Mouse (Mus musculus): Measurements from ENCODE around the gene Fbxw4. TPM values are rescaled to one million over a fixed set of nuclear protein-coding genes. Genes with fewer than 3 reads are reported as not detected.

The Fbxw4 gene
- polyA plus RNA-seq, 1 experiment = 145 TPM

DNA sequence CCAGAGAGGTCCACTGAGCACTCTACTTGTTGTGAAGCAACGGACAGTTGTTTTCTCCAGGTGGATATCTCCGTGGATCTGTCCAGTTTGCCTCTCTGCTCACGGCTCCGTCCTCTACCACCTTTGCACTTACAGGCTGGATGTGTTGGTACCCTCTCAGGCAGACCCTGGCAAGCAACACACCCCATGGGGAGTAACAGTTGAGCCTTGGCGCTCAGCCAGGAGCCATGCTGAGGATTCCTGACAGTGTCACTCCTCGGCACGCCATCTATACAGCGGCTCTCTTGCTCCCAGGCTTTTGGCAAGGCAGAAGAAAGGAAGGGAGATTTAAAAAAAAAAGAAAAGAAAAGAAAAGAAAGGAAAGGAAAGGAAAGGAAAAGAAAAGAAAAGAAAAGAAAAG is 45.7 kb downstream of the Fbxw4 start:
- Histone ChIP-seq H3K27me3 (ENCODE audit: control insufficient read depth, insufficient read depth, low read length) (no peaks in the 10 kb centered on the region), H3K4me3 (ENCODE audit: control insufficient read depth, insufficient read depth, low read length) (no peak overlapping the region), H3K27ac (ENCODE audit: control insufficient read depth, insufficient read depth, low read length) (no peak overlapping the region), H3K36me3 (ENCODE audit: control insufficient read depth, insufficient read depth, low read length) (no peaks in the 10 kb centered on the region), H3K4me1 (replicated peaks; ENCODE audit: control insufficient read depth, insufficient read depth, low read length) (peaks cover 11% of the 10 kb centered on the region)
- DNase-seq = no peak
- TF ChIP-seq CTCF (IDR thresholded peaks at IDR 0.05; ENCODE audit: borderline replicate concordance, control insufficient read depth, extremely low read depth, insufficient read depth, low read length, poor library complexity) (no peak), POLR2A (IDR thresholded peaks at IDR 0.05; ENCODE audit: control insufficient read depth, extremely low read depth, insufficient read depth, low read length, poor library complexity) (no peak)
- WGBS = 96% methylated on average over 8 of the region's 8 CpGs

DNA sequence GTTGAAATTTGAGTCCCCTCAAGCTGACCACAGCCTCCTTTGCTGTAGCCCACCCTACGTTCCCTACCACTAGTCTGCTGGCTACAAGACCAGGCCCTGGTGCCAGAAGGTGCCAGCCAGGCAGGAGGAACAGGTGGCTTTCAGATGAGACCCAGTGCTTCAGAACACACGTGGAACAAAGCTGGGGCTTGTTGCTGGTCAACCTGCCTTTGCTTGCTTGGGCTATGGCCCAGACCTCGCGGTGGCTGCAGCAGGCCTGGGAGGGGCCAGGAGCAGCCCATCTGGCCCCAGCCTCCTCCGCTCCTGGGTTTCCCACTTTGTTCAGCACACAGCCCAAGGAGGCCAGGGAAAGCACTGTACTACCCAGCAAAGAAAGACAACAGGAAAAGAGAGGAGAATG is 49.3 kb downstream of the Fbxw4 start:
- no peak for TF ChIP-seq CTCF (IDR thresholded peaks at IDR 0.05; ENCODE audit: borderline replicate concordance, control insufficient read depth, extremely low read depth, insufficient read depth, low read length, poor library complexity)
- TF ChIP-seq POLR2A (IDR thresholded peaks at IDR 0.05; ENCODE audit: control insufficient read depth, extremely low read depth, insufficient read depth, low read length, poor library complexity) = no peak
- 84% methylated on average over 5 of the region's 5 CpGs for WGBS
- H3K4me1 ChIP-seq (replicated peaks; ENCODE audit: control insufficient read depth, insufficient read depth, low read length) = peaks cover 15% of the 10 kb centered on the region
- DNase-seq = no peak
- no peaks in the 10 kb centered on the region for H3K36me3 ChIP-seq (ENCODE audit: control insufficient read depth, insufficient read depth, low read length)
- H3K4me3 ChIP-seq (ENCODE audit: control insufficient read depth, insufficient read depth, low read length) = no peak overlapping the region
- H3K27me3 ChIP-seq (ENCODE audit: control insufficient read depth, insufficient read depth, low read length) = no peaks in the 10 kb centered on the region
- H3K27ac ChIP-seq (ENCODE audit: control insufficient read depth, insufficient read depth, low read length) = no peak overlapping the region

DNA sequence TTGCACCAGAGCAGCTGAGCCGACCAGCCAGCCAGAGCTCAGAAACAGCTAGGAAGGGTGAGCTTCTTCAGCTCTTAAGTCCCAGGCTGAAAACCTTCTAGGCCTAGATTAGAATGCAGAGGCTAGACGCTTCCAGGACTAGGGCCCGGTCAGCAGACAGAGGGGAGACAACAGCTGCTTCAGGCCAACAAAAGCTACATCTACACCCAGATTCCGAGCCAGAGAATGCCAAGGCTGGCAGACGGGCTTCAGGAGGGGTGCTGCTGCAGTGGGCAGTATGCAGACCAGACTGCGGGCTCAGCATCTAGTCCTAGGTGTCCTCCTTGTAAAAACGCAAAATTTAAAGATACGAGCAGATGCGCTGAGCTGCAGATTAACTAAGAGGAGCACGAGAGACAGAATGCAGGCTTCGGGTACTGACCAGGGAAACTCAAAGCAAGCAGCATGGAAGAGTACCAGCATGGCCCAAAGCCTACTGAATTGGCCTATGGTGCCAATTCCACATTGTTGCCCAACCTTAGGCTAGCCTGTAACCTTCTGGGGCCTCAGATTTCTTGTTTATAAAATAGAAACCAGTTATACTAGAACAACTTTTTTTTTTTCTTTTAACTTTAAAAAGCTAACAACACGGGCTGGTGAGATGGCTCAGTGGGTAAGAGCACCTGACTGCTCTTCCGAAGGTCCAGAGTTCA is 51.3 kb downstream of the Fbxw4 start:
- Histone ChIP-seq H3K4me3 (ENCODE audit: control insufficient read depth, insufficient read depth, low read length) (no peak overlapping the region), H3K4me1 (replicated peaks; ENCODE audit: control insufficient read depth, insufficient read depth, low read length) (peaks cover 4% of the 10 kb centered on the region; the same call in 1 of the 2 replicates), H3K36me3 (ENCODE audit: control insufficient read depth, insufficient read depth, low read length) (no peaks in the 10 kb centered on the region), H3K27ac (ENCODE audit: control insufficient read depth, insufficient read depth, low read length) (no peak overlapping the region), H3K27me3 (ENCODE audit: control insufficient read depth, insufficient read depth, low read length) (no peaks in the 10 kb centered on the region)
- 96% methylated on average over 13 of the region's 13 CpGs for WGBS
- no peak for DNase-seq
- TF ChIP-seq CTCF (IDR thresholded peaks at IDR 0.05; ENCODE audit: borderline replicate concordance, control insufficient read depth, extremely low read depth, insufficient read depth, low read length, poor library complexity) (no peak), POLR2A (IDR thresholded peaks at IDR 0.05; ENCODE audit: control insufficient read depth, extremely low read depth, insufficient read depth, low read length, poor library complexity) (no peak)

DNA sequence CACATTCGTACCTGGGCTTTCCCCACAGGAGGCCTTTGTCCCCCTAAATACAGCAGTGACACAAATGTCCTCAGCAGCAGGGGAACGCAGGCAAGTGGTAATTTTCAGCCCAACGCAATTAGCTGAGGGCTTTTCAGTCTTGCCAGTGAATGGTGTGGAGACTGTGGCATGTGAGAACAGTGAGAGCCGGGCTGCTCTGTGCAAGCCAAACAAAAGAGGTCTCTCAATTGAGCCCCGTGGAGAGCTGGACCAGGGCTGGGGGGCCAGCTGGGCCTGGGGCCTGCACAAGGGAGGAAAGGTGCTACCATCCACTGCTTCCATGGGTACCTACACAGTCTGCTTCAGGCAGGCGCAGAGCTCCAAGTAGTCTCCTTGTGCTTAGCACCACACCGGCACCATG is 52.6 kb downstream of the Fbxw4 start:
- 97% methylated on average over 7 of the region's 7 CpGs for WGBS

DNA sequence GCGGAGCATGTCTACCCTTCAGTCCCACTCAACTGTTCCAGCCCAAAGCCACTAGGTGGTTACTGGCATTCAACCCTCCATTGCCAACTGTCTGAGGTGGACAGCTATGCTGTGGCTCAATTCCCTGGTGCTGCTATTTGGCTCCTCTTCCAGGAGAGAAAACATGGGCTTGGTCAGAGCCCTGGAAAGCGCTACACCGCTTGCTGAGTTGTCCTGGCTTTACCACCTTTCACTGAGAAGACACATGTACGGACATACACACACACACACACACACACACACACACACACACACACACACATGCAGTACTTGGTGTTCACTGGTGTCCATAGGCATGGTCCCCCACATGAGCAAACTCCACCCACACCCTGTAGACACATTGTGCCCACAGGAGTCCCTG is 53.4 kb downstream of the Fbxw4 start:
- peaks cover 7% of the 10 kb centered on the region for H3K4me1 ChIP-seq (replicated peaks; ENCODE audit: control insufficient read depth, insufficient read depth, low read length)
- TF ChIP-seq POLR2A (IDR thresholded peaks at IDR 0.05; ENCODE audit: control insufficient read depth, extremely low read depth, insufficient read depth, low read length, poor library complexity) = no peak
- no peak for TF ChIP-seq CTCF (IDR thresholded peaks at IDR 0.05; ENCODE audit: borderline replicate concordance, control insufficient read depth, extremely low read depth, insufficient read depth, low read length, poor library complexity)
- no peak overlapping the region for H3K4me3 ChIP-seq (ENCODE audit: control insufficient read depth, insufficient read depth, low read length)
- no peak overlapping the region for H3K27ac ChIP-seq (ENCODE audit: control insufficient read depth, insufficient read depth, low read length)
- DNase-seq = no peak
- 91% methylated on average over 4 of the region's 4 CpGs for WGBS
- no peaks in the 10 kb centered on the region for H3K36me3 ChIP-seq (ENCODE audit: control insufficient read depth, insufficient read depth, low read length)
- no peaks in the 10 kb centered on the region for H3K27me3 ChIP-seq (ENCODE audit: control insufficient read depth, insufficient read depth, low read length)

More for the DNA sequence above, 52.6 kb downstream of the Fbxw4 start:
- H3K27ac ChIP-seq (ENCODE audit: control insufficient read depth, insufficient read depth, low read length) = no peak overlapping the region
- H3K27me3 ChIP-seq (ENCODE audit: control insufficient read depth, insufficient read depth, low read length) = no peaks in the 10 kb centered on the region
- TF ChIP-seq CTCF (IDR thresholded peaks at IDR 0.05; ENCODE audit: borderline replicate concordance, control insufficient read depth, extremely low read depth, insufficient read depth, low read length, poor library complexity) (no peak), POLR2A (IDR thresholded peaks at IDR 0.05; ENCODE audit: control insufficient read depth, extremely low read depth, insufficient read depth, low read length, poor library complexity) (no peak)
- H3K36me3 ChIP-seq (ENCODE audit: control insufficient read depth, insufficient read depth, low read length) = no peaks in the 10 kb centered on the region
- H3K4me3 ChIP-seq (ENCODE audit: control insufficient read depth, insufficient read depth, low read length) = no peak overlapping the region
- no peak for DNase-seq
- H3K4me1 ChIP-seq (replicated peaks; ENCODE audit: control insufficient read depth, insufficient read depth, low read length) = peaks cover 7% of the 10 kb centered on the region

DNA sequence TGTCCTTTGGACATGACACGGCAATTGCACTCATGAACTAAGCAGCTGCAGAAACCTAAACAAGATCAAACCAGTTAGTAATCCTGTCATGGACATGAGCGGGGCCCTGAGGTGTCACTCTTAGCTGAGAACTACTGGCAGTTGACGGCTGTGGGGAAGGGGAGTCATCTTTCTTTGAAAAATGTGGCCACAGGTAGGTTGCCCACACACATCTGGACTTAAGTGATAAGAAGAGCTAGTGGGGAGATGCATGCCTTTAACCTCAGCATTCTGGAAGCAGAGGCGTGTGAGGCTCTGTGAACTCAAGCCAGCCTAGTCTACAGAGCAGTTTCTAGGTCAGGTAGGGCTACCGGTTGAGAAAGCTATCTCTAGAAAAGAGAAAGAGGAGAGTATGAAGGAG is 57.5 kb downstream of the Fbxw4 start:
- no peak overlapping the region for H3K4me3 ChIP-seq (ENCODE audit: control insufficient read depth, insufficient read depth, low read length)
- no peak for DNase-seq
- TF ChIP-seq CTCF (IDR thresholded peaks at IDR 0.05; ENCODE audit: borderline replicate concordance, control insufficient read depth, extremely low read depth, insufficient read depth, low read length, poor library complexity) = no peak
- no peak for TF ChIP-seq POLR2A (IDR thresholded peaks at IDR 0.05; ENCODE audit: control insufficient read depth, extremely low read depth, insufficient read depth, low read length, poor library complexity)
- no peak overlapping the region for H3K27ac ChIP-seq (ENCODE audit: control insufficient read depth, insufficient read depth, low read length)
- 20% methylated on average over 5 of the region's 5 CpGs for WGBS
- no peaks in the 10 kb centered on the region for H3K27me3 ChIP-seq (ENCODE audit: control insufficient read depth, insufficient read depth, low read length)
- no peaks in the 10 kb centered on the region for H3K36me3 ChIP-seq (ENCODE audit: control insufficient read depth, insufficient read depth, low read length)
- peaks cover 7% of the 10 kb centered on the region for H3K4me1 ChIP-seq (replicated peaks; ENCODE audit: control insufficient read depth, insufficient read depth, low read length)
